Mouse (Mus musculus) heart, embryonic 10.5 days (tissue): ENCODE results near the gene Stag1. TPM values are rescaled to one million over a fixed set of nuclear protein-coding genes. Genes with fewer than 3 reads are reported as not detected.

Experiments used
- DNase-seq: peaks from one replicate; pipeline ENCODE4 v3.0.0-alpha.2; 2017; ENCODE audit warnings: low spot score
- H3K27ac ChIP-seq: fragments of 300-500 bp; sonication (generic); 2 replicates; pipeline ENCODE4 v1.5.1; 2016; ENCODE audit warnings: mild to moderate bottlenecking
- H3K27me3 ChIP-seq: fragments of 300-500 bp; sonication (generic); 2 replicates; pipeline ENCODE4 v1.6.1; 2016; ENCODE audit warnings: mild to moderate bottlenecking; ENCODE audit not compliant: poor library complexity, insufficient read depth, severe bottlenecking
- H3K36me3 ChIP-seq: fragments of 300-500 bp; sonication (generic); 2 replicates; pipeline ENCODE4 v1.6.1; 2016; ENCODE audit warnings: mild to moderate bottlenecking, moderate library complexity
- H3K4me1 ChIP-seq: fragments of 300-500 bp; sonication (generic); 2 replicates; pipeline ENCODE4 v1.6.1; 2016; ENCODE audit warnings: mild to moderate bottlenecking
- H3K4me3 ChIP-seq: fragments of 300-500 bp; sonication (generic); 2 replicates; pipeline ENCODE4 v1.5.1; 2016; ENCODE audit warnings: mild to moderate bottlenecking, moderate library complexity
- H3K9me3 ChIP-seq: fragments of 300-500 bp; sonication (generic); 2 replicates; pipeline ENCODE4 v1.6.1; 2016; ENCODE audit warnings: mild to moderate bottlenecking, moderate library complexity
- WGBS: fragments of 180-500 bp; shearing (Covaris S2); methylation state at CpG from one replicate; pipeline ENCODE4 v1.1.7; 2016; 5-methylcytosine and 5-hydroxymethylcytosine counted together
- polyA plus RNA-seq: library from polyadenylated mRNA; unstranded; fragments of >200 nt; fragmentation: Nextera tagmentation; extraction: Ambion mirVana; gene quantifications from 2 replicates; pipeline ENCODE4 v1.2.1, GENCODE M21; 2016

Gene Stag1
- 34.4 and 38.1 TPM in 2 replicates for polyA plus RNA-seq

- Histone ChIP-seq H3K27me3 (no peaks in the 10 kb centered on the region), H3K27ac (no peak within 1 kb of the TSS), H3K9me3 (no peaks in the 10 kb centered on the region), H3K4me3 (no peak within 1 kb of the TSS), H3K4me1 (no peaks in the 10 kb centered on the region), H3K36me3 (no peaks in the 10 kb centered on the region)
- DNase-seq, result no peak
- WGBS, result 90% methylated on average over 8 of the region's 8 CpGs
These were observed at the start of gene Stag1 for GRCm38 (mm10) chr9:100597546-100597945. Gene Stag1 (plus strand): TSS chr9:100597798.

GRCm38 (mm10) chr9:100548313-100548712 lies 49.3 kb upstream of the Stag1 start:
- DNase-seq, result no peak
- H3K4me1 ChIP-seq, result peaks cover 6% of the 10 kb centered on the region
- no peaks in the 10 kb centered on the region for H3K27me3 ChIP-seq
- no peak overlapping the region for H3K4me3 ChIP-seq
- peaks cover 22% of the 10 kb centered on the region for H3K36me3 ChIP-seq
- 92% methylated on average over 2 of the region's 2 CpGs for WGBS
- no peak overlapping the region for H3K27ac ChIP-seq
- H3K9me3 ChIP-seq, result peaks cover 5% of the 10 kb centered on the region; the same call in 1 of the 2 replicates

GRCm38 (mm10) chr9:100555686-100556085 lies 41.9 kb upstream of the Stag1 start:
- peaks cover 11% of the 10 kb centered on the region for H3K36me3 ChIP-seq
- WGBS, result 73% methylated on average over 5 of the region's 5 CpGs
- no peaks in the 10 kb centered on the region for H3K27me3 ChIP-seq
- no peak overlapping the region for H3K27ac ChIP-seq
- H3K4me1 ChIP-seq, result no peaks in the 10 kb centered on the region
- H3K4me3 ChIP-seq, result no peak overlapping the region
- no peaks in the 10 kb centered on the region for H3K9me3 ChIP-seq
- DNase-seq, result no peak

- WGBS, result 68% methylated on average over 4 of the region's 4 CpGs
- Histone ChIP-seq H3K9me3 (no peaks in the 10 kb centered on the region), H3K36me3 (no peaks in the 10 kb centered on the region; the same call in 1 of the 2 replicates)
These were observed 39.5 kb upstream of the Stag1 start for GRCm38 (mm10) chr9:100558023-100558573.

GRCm38 (mm10) chr9:100558991-100559390 lies 38.6 kb upstream of the Stag1 start:
- DNase-seq, result no peak
- Histone ChIP-seq H3K27ac (no peak overlapping the region), H3K4me3 (no peak overlapping the region), H3K27me3 (no peaks in the 10 kb centered on the region), H3K9me3 (no peaks in the 10 kb centered on the region), H3K4me1 (no peaks in the 10 kb centered on the region), H3K36me3 (no peaks in the 10 kb centered on the region)

More at GRCm38 (mm10) chr9:100558023-100558573, 39.5 kb upstream of the Stag1 start:
- H3K27me3 ChIP-seq, result no peaks in the 10 kb centered on the region
- no peak overlapping the region for H3K27ac ChIP-seq
- no peak for DNase-seq
- H3K4me3 ChIP-seq, result no peak overlapping the region
- no peaks in the 10 kb centered on the region for H3K4me1 ChIP-seq

GRCm38 (mm10) chr9:100560251-100560890 lies 37.2 kb upstream of the Stag1 start:
- H3K27me3 ChIP-seq, result no peaks in the 10 kb centered on the region
- no peak overlapping the region for H3K27ac ChIP-seq
- 86% methylated on average over 10 of the region's 10 CpGs for WGBS
- no peak for DNase-seq
- H3K36me3 ChIP-seq, result no peaks in the 10 kb centered on the region
- H3K4me3 ChIP-seq, result no peak overlapping the region
- no peaks in the 10 kb centered on the region for H3K4me1 ChIP-seq
- H3K9me3 ChIP-seq, result no peaks in the 10 kb centered on the region

- peak overlapping the region; percentile 84 for H3K4me3 ChIP-seq
- no peaks in the 10 kb centered on the region for H3K9me3 ChIP-seq
- H3K36me3 ChIP-seq, result no peaks in the 10 kb centered on the region
- peak overlapping the region; percentile 88 for H3K27ac ChIP-seq
- peaks cover 11% of the 10 kb centered on the region for H3K4me1 ChIP-seq
- WGBS, result 6% methylated on average over 32 of the region's 32 CpGs
- peak; percentile 81 for DNase-seq
- no peaks in the 10 kb centered on the region for H3K27me3 ChIP-seq
These were observed 27.6 kb upstream of the Stag1 start for GRCm38 (mm10) chr9:100569798-100570625.

GRCm38 (mm10) chr9:100570626-100571233 lies 26.9 kb upstream of the Stag1 start, which contains the start of gene Slc35g2:
Gene Slc35g2 (minus strand): TSS chr9:100571090.
- Histone ChIP-seq H3K36me3 (no peaks in the 10 kb centered on the region), H3K27ac (peak within 1 kb of the TSS; percentile 88), H3K4me3 (peak within 1 kb of the TSS; percentile 84), H3K4me1 (peaks cover 11% of the 10 kb centered on the region), H3K27me3 (no peaks in the 10 kb centered on the region), H3K9me3 (no peaks in the 10 kb centered on the region)
- DNase-seq, result peak; percentile 80
- under 1% methylated on average over 55 of the region's 55 CpGs for WGBS

- no peaks in the 10 kb centered on the region for H3K36me3 ChIP-seq
- 76% methylated on average over 1 of the region's 1 CpGs for WGBS
- 0 out of 2 replicates have a peak overlapping the region, but pooled peaks have one; percentile 88 for H3K27ac ChIP-seq
- no peaks in the 10 kb centered on the region for H3K27me3 ChIP-seq
- no peaks in the 10 kb centered on the region for H3K9me3 ChIP-seq
- H3K4me1 ChIP-seq, result peaks cover 11% of the 10 kb centered on the region
- H3K4me3 ChIP-seq, result peak overlapping the region; percentile 84; the same call in 1 of the 2 replicates
- DNase-seq, result no peak
These were observed 26.1 kb upstream of the Stag1 start for GRCm38 (mm10) chr9:100571511-100571910.

- Histone ChIP-seq H3K36me3 (no peaks in the 10 kb centered on the region), H3K27ac (no peak overlapping the region), H3K27me3 (no peaks in the 10 kb centered on the region), H3K4me1 (peaks cover 11% of the 10 kb centered on the region), H3K9me3 (no peaks in the 10 kb centered on the region), H3K4me3 (no peak overlapping the region)
- WGBS, result 63% methylated on average over 2 of the region's 2 CpGs
- no peak for DNase-seq
These were observed 24.3 kb upstream of the Stag1 start for GRCm38 (mm10) chr9:100573300-100573699.

GRCm38 (mm10) chr9:100573942-100574341 lies 23.7 kb upstream of the Stag1 start:
- WGBS, result 56% methylated on average over 5 of the region's 5 CpGs
- Histone ChIP-seq H3K27ac (no peak overlapping the region), H3K4me1 (peaks cover 11% of the 10 kb centered on the region), H3K27me3 (no peaks in the 10 kb centered on the region), H3K9me3 (no peaks in the 10 kb centered on the region), H3K4me3 (no peak overlapping the region), H3K36me3 (no peaks in the 10 kb centered on the region)
- DNase-seq, result no peak

GRCm38 (mm10) chr9:100580196-100580740 lies 17.3 kb upstream of the Stag1 start:
- Histone ChIP-seq H3K4me1 (peaks cover 23% of the 10 kb centered on the region), H3K27ac (no peak overlapping the region), H3K36me3 (no peaks in the 10 kb centered on the region), H3K27me3 (no peaks in the 10 kb centered on the region), H3K4me3 (no peak overlapping the region), H3K9me3 (no peaks in the 10 kb centered on the region)
- 67% methylated on average over 20 of the region's 20 CpGs for WGBS
- DNase-seq, result no peak
